Mouse (Mus musculus) right cerebral cortex, adult 2 months (tissue): ENCODE data around the gene Nop16.

Experiments
- DNase-seq, 2 experiments: peaks; one replicate each; pipeline ENCODE4 v3.0.0; 2021 to 2022; ENCODE audit warnings: low spot score in 2 of 2

Nop16 gene

DNA sequence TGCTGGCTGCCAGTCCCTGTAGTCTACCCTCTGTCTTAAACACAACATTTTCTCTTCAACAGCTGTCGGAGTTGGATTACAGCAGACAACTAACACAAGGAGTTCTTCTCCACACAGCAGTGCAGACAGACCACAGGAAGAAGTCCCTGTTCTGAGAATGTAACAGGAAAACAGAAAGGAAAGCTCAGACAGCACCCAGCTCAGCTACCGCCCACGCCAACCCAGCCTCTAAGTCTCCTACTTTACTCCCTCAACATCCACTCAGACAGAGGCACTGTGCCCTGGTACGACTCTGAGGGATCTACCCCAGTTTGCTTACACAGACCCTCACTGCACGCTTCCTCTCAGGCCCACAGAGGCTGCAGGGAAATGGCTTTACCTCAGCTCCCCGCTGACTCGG, 29.3 kb downstream of the Nop16 start:
- DNase-seq: peak; percentile 30 to 53

DNA sequence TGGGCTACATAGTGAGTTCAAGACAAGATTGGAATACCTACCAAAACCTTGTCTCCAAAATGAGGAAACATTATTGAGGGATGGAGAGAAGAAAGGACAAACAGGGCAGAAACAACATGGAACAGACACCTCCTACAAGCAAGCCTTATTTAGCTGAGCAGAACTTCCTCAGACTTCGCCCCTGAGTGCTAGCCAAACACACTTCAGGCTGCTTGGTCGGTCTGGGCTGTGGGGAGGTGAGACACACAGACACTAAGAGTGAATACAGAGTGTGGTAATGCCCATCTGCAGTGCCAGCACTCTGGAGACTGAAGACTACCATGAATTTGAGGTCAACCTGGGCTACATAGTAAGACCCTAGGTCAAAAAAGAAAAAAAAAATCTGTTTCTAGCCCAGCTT, 30.2 kb downstream of the Nop16 start:
- DNase-seq: no peak

DNA sequence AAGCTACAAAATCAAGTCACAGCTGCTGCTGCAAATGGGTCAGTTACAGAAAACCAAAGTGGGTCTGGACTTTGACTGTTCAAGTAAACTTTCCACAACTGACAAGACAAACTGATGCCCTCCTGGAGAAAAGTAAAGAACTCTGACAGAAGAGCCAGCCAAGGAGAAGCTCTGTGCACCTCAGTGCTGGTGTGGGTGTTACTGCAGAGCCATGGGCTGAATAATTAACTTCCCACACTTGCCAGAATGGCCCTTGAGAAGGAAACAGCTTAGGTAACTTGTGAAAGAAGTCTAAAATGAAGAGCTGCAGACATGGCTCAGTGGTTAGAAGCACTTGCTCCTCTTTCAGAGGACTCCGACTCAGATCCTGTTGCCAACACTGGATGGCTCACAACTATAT, 32.2 kb downstream of the Nop16 start:
- DNase-seq: no peak

DNA sequence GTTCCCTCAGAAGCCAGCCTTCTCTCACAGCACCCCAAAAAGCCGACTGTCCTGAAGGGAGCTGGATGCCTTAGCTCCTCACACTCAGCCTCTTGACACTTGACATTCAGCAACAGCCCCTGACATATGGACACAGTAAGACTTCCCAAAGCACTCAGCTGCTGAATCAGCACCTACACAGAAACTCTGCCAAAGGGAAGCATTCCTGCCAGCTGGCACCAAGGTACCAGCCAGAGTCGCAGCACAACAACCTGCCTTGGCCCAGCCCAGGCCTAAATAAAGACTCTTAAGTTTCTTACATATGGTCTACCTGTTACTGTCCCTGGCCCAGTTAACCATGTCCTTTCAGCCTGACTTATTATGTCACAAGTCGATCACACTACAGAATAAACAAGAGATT, 33.1 kb downstream of the Nop16 start:
- no peak for DNase-seq

DNA sequence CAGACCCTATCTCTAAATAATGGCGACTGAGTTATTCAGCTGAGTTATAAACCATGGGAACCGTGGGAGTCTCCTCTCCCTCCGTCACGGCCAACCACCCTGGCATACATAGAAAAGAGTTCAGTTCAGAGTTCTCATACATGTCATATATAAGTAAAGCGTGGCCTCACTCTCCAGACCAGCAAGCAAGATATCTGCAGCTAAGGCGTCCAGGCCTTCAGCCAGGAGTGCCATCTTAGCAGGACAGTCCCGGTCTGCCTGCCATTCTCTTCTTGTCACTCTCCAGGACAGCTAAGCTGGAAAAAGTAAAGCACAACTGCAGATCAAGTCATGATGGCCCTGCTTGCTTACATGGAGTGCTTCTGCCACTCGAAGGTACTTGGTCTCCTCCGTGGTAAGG, 33.7 kb downstream of the Nop16 start:
- no peak for DNase-seq

DNA sequence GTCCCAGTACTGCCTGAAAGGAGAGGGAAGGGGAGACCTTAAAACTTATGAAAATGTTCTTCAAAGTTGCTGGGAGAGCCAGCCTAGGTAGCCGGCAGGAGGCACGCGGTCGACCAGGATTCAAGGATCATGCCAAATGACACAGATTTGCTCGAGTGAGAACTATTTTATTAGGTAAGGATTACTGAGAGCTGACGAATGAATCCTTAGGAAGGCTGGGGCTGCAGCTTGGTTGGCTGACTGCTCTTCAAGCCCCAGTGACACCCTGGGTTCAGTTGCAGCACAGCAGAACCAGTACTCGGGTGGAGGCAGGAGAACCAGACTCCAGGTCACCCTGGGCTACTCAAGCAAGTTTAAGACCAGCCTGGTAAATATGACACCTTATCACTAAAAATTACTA, 41.9 kb downstream of the Nop16 start:
- DNase-seq: no peak
